Mouse (Mus musculus) forebrain, embryonic 10.5 days (tissue): ENCODE measurements around the gene Zfp940. TPM values are rescaled to one million over a fixed set of nuclear protein-coding genes. Genes with fewer than 3 reads are reported as not detected.

Experiments used
- DNase-seq: peaks from one replicate; pipeline ENCODE4 v3.0.0-alpha.2; 2017; ENCODE audit warnings: low spot score; ENCODE audit errors: extremely low spot score
- H3K27ac ChIP-seq: fragments of 300-500 bp; sonication (generic); 2 replicates; pipeline ENCODE4 v1.5.1; 2016; ENCODE audit warnings: mild to moderate bottlenecking
- H3K27me3 ChIP-seq: fragments of 300-500 bp; sonication (generic); 2 replicates; pipeline ENCODE4 v1.6.1; 2016; ENCODE audit warnings: mild to moderate bottlenecking; ENCODE audit not compliant: poor library complexity, severe bottlenecking
- H3K36me3 ChIP-seq: fragments of 300-500 bp; sonication (generic); replicated peaks from 2 replicates; pipeline ENCODE4 v1.6.1; 2016; ENCODE audit warnings: mild to moderate bottlenecking, moderate library complexity
- H3K4me1 ChIP-seq: fragments of 300-500 bp; sonication (generic); 2 replicates; pipeline ENCODE4 v1.6.1; 2016
- H3K4me3 ChIP-seq: fragments of 300-500 bp; sonication (generic); 2 replicates; pipeline ENCODE4 v1.5.1; 2016; ENCODE audit warnings: mild to moderate bottlenecking, moderate library complexity
- H3K9me3 ChIP-seq: fragments of 300-500 bp; sonication (generic); 2 replicates; pipeline ENCODE4 v1.6.1; 2016; ENCODE audit warnings: mild to moderate bottlenecking, moderate library complexity
- WGBS: fragments of 180-500 bp; shearing (Covaris S2); methylation state at CpG from one replicate; pipeline ENCODE4 v1.1.7; 2016; 5-methylcytosine and 5-hydroxymethylcytosine counted together
- polyA plus RNA-seq: library from polyadenylated mRNA; unstranded; fragments of >200 nt; fragmentation: Nextera tagmentation; extraction: Ambion mirVana; gene quantifications from 2 replicates; pipeline ENCODE4 v1.2.1, GENCODE M21; 2016

Gene Zfp940
- polyA plus RNA-seq, 1 experiment from 2014 or later: 10.6 TPM

DNA sequence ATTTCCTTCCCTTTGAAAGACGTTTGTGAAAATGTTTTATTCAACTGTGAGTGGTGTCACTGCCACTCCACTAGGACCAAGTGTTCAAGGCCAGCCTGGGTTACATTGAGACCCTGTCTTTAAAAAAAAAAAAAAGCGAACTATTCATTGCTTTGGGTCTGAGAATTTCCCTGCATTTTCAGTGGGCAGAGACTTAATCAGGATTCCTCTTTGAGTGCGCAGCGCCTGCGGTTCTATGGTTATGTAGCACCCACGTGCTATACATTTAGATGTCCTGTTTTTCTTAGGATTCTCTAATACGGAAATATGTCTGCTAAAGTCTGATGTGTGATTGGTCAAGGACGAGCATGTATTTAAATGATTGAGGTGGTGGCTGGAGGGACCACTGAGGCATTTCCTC lies 68.4 kb downstream of the Zfp940 start:
- Histone ChIP-seq H3K4me3 (peak overlapping the region; percentile 86), H3K27ac (no peak overlapping the region), H3K36me3 (peaks cover 36% of the 10 kb centered on the region), H3K9me3 (peaks cover 3% of the 10 kb centered on the region; the same call in 1 of the 2 replicates), H3K27me3 (no peaks in the 10 kb centered on the region), H3K4me1 (peaks cover 23% of the 10 kb centered on the region)
- 76% methylated on average over 8 of the region's 8 CpGs for WGBS
- no peak for DNase-seq

DNA sequence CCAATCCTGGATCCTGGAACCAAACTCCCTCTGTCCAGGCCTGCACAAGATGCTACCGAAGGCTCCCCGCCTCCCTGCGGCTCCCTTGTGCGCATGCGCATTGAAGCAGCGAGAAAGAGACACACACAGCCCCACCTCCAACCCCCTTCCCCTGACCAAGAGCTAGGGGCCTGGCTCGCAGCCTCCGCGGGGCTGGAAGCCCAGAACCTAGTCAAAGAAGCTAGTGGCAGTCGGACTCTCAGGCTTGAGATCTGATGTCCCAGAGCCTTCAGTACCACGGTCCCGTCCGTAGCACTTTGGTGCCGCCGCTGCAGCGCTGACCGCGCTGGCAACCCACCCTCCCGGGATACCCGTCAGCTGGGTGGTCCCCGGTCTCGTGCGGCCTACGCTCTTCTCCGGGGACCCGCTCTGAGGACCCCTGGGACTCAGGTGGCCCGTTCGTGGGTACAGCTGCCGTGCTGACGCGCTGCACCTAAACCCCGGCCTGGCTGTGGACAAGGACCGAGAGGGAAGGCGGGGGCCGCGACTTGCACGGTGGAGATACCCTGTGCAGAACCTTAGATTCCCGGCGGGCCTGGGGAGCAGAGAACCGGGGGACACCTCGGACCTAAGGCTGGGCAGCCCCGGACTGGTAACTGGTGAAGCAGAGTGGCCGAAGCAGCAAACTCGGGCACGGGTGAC lies 69.5 kb downstream of the Zfp940 start, which contains the start of gene Zfp30:
TSS of gene Zfp30 (plus strand) at position 128 of the 681 bp plus-strand sequence.
- Histone ChIP-seq H3K4me3 (peak within 1 kb of the TSS; percentile 86), H3K36me3 (peaks cover 36% of the 10 kb centered on the region), H3K4me1 (peaks cover 23% of the 10 kb centered on the region), H3K9me3 (peaks cover 3% of the 10 kb centered on the region; the same call in 1 of the 2 replicates), H3K27me3 (no peaks in the 10 kb centered on the region), H3K27ac (peak within 1 kb of the TSS; percentile 92)
- WGBS: under 1% methylated on average over 45 of the region's 45 CpGs
- DNase-seq: peak; percentile 93

Other genes with a start within 250 kb of the Zfp940 start
- 0.14 TPM in 1 of 2 replicates, not detected in the other for gene Catsperg2, start 126.6 kb downstream of the Zfp940 start, polyA plus RNA-seq
- 11.6 and 11.8 TPM in 2 replicates for gene Zfp84, start 85.1 kb downstream of the Zfp940 start, polyA plus RNA-seq
- gene Zfp30, start 69.7 kb downstream of the Zfp940 start, polyA plus RNA-seq: 6.9 and 7.0 TPM in 2 replicates
- gene Zfp790, start 37.6 kb downstream of the Zfp940 start, polyA plus RNA-seq: 11.6 and 13.2 TPM in 2 replicates
- 8.4 and 9.0 TPM in 2 replicates for gene Zfp420, start 6.3 kb upstream of the Zfp940 start, polyA plus RNA-seq
- 9.8 and 10.0 TPM in 2 replicates for gene Zfp27, start 52.9 kb upstream of the Zfp940 start, polyA plus RNA-seq
- gene Zfp383, start 54.6 kb upstream of the Zfp940 start, polyA plus RNA-seq: 4.0 and 5.2 TPM in 2 replicates
- gene Zfp74, start 100.4 kb upstream of the Zfp940 start, polyA plus RNA-seq: 13.5 and 13.8 TPM in 2 replicates
- 22.7 and 25.0 TPM in 2 replicates for gene Zfp568, start 130.3 kb upstream of the Zfp940 start, polyA plus RNA-seq
- gene Zfp14, start 197.7 kb upstream of the Zfp940 start, polyA plus RNA-seq: 2.8 and 3.6 TPM in 2 replicates
- 5.9 and 6.4 TPM in 2 replicates for gene Zfp82, start 219.2 kb upstream of the Zfp940 start, polyA plus RNA-seq
- gene Gm26920, start 236.7 kb upstream of the Zfp940 start, polyA plus RNA-seq: 2.2 and 2.8 TPM in 2 replicates
- 17.3 and 18.1 TPM in 2 replicates for gene Zfp566, start 236.9 kb upstream of the Zfp940 start, polyA plus RNA-seq
- gene Zfp260, start 241.1 kb upstream of the Zfp940 start, polyA plus RNA-seq: 104 TPM in 2 replicates